Mouse (Mus musculus) lung, adult 2 months (tissue): ENCODE data around the gene Mst1. TPM values are rescaled to one million over a fixed set of nuclear protein-coding genes. Genes with fewer than 3 reads are reported as not detected.

Experiments used
- DNase-seq: peaks from one replicate; pipeline ENCODE4 v3.0.0; 2022
- H3K4me1 ChIP-seq: fragments of 200-500 bp; 2 replicates; pipeline ENCODE4 v1.6.1; 2011; ENCODE audit warnings: low read length; ENCODE audit not compliant: control insufficient read depth, insufficient read depth
- H3K4me3 ChIP-seq: fragments of 200-500 bp; replicated peaks from 2 replicates; pipeline ENCODE3; 2011; ENCODE audit warnings: low read depth, mild to moderate bottlenecking, control low read depth, low read length; ENCODE audit errors: extremely low read depth
- CTCF ChIP-seq: fragments of 200-500 bp; IDR thresholded peaks from 2 replicates; pipeline ENCODE4 v1.5.1; 2011; ENCODE audit warnings: mild to moderate bottlenecking, low read length, control low read depth; ENCODE audit not compliant: insufficient read depth
- POLR2A ChIP-seq: fragments of 200-500 bp; IDR thresholded peaks from 2 replicates; pipeline ENCODE4 v1.6.1; 2011; ENCODE audit warnings: low read depth, mild to moderate bottlenecking, control low read depth, low read length, borderline replicate concordance; ENCODE audit errors: extremely low read depth
- WGBS: fragments of 180-500 bp; shearing (Covaris S2); methylation state at CpG from one replicate; pipeline ENCODE4 v1.1.7; 2018; 5-methylcytosine and 5-hydroxymethylcytosine counted together
- polyA plus RNA-seq: library from polyadenylated mRNA; depleted of rRNA; stranded (reverse); fragments of >200 nt; gene quantifications from 2 replicates; pipeline ENCODE4 v1.2.3, GENCODE M21; 2012

Gene Mst1
- polyA plus RNA-seq, 1 experiment = 2.5 TPM

DNA sequence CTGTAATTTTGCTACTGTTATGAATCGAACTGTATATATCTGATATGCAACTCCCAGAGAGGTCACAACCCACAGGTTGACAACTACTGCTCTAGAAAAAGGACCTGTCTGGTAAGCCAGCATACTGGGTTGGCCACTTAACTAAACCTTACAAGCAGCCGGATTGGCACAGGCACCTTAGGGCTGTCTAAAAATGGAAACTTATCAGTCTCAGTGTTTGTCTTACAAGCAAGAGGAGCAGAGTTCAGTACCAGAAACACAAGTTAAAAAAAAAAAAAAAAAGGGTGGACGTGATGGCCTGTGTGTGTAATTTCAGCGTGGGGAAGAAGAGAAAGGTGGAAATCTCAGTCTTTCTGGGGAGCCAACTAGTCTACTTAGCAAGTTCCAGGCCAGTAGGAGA, 8.4 kb upstream of the Mst1 start:
- no peak overlapping the region for H3K4me3 ChIP-seq
- H3K4me1 ChIP-seq = no peaks in the 10 kb centered on the region
- DNase-seq = no peak
- no peak for TF ChIP-seq POLR2A
- no peak for TF ChIP-seq CTCF
- WGBS = 63% methylated on average over 4 of the region's 4 CpGs

DNA sequence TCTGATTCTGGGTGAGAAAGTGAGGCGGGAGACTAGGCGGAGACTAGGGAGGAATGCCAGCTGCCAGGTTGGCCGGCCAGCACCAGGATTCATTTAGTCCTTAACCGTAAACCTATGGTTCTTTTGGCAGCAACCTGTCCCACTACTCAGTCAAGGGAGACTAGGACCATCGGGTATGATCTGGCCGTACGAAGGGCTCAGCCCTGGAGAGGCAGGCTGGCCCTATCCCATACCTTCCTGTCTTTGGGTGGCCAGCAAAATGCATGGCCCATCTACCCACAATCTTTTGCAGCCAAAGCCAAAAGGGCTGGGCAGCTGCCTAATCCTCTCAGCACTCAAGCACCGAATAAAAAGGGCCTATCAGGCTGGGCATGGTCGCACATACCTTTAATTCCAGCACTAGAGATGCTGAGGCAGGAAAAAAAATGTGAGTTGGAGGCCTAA, 7.7 kb upstream of the Mst1 start:
- Histone ChIP-seq H3K4me3 (no peak overlapping the region), H3K4me1 (no peaks in the 10 kb centered on the region)
- DNase-seq = no peak
- TF ChIP-seq POLR2A (no peak), CTCF (no peak)
- 59% methylated on average over 9 of the region's 9 CpGs for WGBS

DNA sequence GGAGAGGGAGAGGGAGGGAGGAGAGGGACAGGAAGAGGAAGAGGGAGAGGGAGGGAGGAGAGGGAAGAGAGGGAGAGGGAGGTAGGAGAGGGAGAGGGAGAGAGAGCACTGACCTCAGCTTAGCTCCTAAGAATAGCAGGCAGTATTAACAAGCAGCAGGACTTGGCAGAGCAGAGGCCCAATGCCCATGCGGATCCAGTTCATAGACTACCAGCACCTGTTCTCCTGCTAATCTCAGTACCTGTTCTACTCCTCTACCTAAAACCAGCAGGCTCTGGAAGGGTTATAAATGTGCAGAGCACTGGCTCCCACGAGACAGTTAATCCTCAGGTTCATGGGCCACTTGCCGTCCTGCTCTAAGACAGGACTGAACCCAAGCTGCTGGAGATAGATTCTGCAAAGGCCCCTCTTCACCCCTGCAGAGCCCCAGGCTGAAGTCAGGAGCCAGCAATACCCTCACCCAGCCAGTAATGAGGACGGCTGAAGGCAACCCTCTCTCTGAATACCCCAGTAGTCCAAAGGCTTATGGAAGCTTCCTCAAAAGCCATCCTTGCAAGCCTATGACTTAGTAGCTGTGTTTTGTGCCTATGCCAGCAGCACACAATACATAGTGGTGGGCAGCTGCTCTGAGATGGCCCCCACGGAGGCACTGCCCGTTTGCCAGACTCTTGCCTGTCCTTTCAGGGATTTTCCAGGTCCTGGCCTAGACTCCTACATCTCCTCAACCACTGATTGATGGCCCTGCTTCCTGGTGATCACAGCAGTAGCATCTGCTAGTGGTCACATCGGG, 6.9 kb upstream of the Mst1 start:
- Histone ChIP-seq H3K4me1 (no peaks in the 10 kb centered on the region), H3K4me3 (no peak overlapping the region)
- 73% methylated on average over 7 of the region's 7 CpGs for WGBS
- TF ChIP-seq POLR2A (no peak), CTCF (no peak)
- DNase-seq = no peak

DNA sequence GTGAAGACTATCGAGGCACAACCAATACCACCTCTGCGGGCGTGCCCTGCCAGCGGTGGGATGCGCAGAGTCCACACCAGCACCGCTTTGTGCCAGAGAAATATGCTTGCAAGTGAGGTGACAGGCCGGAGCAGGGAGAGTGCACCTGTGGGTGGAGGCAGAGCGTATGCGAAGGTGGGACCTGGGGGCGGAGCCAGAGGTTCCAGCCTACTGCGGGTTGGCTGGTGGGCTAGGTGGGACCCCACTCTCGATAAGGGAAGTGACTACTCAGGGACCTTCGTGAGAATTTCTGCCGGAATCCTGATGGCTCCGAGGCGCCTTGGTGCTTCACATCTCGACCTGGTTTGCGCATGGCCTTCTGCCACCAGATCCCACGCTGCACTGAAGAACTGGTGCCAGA, 2.3 kb downstream of the Mst1 start:
- WGBS = 8% methylated on average over 19 of the region's 19 CpGs
- DNase-seq = no peak
- TF ChIP-seq POLR2A (no peak), CTCF (no peak)
- Histone ChIP-seq H3K4me1 (peaks cover 3% of the 10 kb centered on the region; the same call in 1 of the 2 replicates), H3K4me3 (no peak overlapping the region)

DNA sequence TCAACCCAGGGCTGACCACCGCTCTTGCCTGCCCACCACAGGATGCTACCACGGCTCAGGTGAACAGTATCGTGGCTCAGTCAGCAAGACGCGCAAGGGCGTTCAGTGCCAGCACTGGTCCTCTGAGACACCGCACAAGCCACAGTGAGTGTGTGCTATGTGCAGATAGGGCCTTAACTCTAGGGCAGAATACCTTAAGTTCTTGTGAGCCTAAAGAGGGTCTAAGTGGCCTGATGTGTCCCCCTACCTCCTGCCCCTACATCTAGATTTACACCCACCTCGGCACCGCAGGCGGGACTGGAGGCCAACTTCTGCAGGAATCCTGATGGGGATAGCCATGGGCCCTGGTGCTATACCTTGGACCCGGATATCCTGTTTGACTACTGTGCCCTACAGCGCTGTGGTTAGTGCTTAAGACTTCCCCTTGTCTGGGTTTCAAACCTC, 2.8 kb downstream of the Mst1 start, which contains the start of gene Rnf123:
Gene Rnf123, minus strand, starts transcription at position 359 of the 444 bp plus-strand sequence.
- no peak for DNase-seq
- H3K4me1 ChIP-seq = peaks cover 3% of the 10 kb centered on the region; the same call in 1 of the 2 replicates
- WGBS = 25% methylated on average over 12 of the region's 12 CpGs
- no peak for TF ChIP-seq CTCF
- TF ChIP-seq POLR2A = 0 out of 2 replicates have a peak, but pooled peaks have one; percentile 6
- H3K4me3 ChIP-seq = no peak within 1 kb of the TSS

DNA sequence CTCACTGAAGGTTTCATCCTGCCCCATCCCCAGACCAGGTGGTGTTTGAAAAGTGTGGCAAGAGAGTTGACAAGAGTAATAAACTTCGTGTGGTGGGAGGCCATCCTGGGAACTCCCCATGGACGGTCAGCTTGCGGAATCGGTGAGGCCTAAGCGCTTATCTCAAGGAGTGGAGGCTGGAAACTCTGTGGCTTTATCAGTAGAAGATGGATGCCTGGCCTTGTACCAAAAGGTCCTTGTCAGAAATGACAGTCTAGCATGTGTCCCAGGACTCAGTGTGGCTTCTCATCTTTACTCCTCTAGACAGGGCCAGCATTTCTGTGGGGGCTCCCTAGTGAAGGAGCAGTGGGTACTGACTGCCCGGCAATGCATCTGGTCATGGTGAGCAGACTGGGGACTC, 3.3 kb downstream of the Mst1 start:
- WGBS = 53% methylated on average over 6 of the region's 6 CpGs
- no peak overlapping the region for H3K4me3 ChIP-seq
- no peak for DNase-seq
- no peak for TF ChIP-seq CTCF
- TF ChIP-seq POLR2A = no peak
- peaks cover 3% of the 10 kb centered on the region; the same call in 1 of the 2 replicates for H3K4me1 ChIP-seq

DNA sequence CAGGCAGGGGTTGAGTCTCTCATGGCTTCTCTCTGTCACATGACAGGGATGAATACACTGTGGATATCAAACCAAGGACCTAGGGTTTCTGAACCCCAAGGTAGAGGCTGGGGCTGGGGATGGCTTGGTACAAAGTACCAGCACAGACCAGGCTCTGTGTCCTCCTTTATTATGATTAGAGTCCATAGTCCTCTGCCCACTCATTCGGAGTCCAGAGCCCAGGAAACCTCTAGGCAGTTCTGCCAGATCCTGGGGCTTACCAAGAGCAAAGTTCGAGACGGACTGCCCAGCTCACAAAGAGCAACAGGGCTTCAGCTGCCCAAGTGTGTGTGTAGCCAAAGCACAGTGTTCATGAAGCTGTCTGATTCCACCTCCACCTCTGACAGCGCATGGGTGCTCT, 5.0 kb downstream of the Mst1 start:
- Histone ChIP-seq H3K4me3 (no peak overlapping the region), H3K4me1 (no peaks in the 10 kb centered on the region)
- no peak for DNase-seq
- 88% methylated on average over 4 of the region's 4 CpGs for WGBS
- TF ChIP-seq POLR2A (no peak), CTCF (no peak)

DNA sequence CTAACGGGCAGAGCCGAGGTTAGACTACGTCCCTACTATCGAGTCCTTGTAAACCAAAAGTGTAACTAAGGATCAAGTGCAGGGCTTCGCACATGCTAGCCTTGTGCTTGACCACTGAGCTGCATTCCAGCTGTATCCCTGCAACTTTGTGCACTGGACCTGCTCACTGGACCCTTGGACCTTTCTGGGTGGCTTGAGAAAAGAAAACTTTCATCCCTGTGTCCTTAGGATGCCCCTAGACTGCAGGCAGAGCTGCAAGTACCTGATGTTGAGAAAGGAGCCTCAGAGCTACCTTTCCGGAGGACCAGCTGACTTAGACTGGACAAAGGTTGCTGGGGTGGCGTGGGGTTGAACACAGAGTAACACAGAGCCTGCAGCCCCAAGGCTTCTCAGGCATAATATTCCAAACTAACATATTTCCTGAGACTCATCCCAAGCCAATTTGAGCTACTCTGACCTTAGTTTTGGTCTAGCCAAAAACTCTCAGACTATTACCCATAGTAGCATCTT, 10.4 kb downstream of the Mst1 start:
- peaks cover 4% of the 10 kb centered on the region for H3K4me1 ChIP-seq
- no peak for TF ChIP-seq POLR2A
- no peak for TF ChIP-seq CTCF
- DNase-seq = no peak
- H3K4me3 ChIP-seq = no peak overlapping the region
- WGBS = 95% methylated on average over 7 of the region's 7 CpGs

DNA sequence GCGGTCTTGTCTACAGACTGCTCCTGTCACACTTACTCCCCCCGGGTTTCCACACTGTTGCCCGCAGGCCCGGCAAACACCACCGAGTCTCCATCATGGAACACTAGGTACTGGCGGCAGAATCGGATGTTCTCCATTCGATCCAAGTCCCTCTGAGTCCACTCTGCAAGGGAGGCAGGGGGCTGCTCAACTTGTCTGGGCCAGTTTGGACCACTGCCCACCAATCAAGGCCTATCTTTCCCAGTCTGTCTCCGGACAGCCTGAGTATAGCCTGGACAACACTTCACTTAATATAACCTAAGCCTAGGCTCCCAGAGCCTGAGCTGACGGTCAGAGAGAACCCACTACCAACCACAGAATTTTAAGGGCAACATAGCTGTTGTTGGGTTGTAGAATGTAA, 13.3 kb downstream of the Mst1 start:
- 66% methylated on average over 10 of the region's 10 CpGs for WGBS
- Histone ChIP-seq H3K4me3 (no peak overlapping the region), H3K4me1 (peaks cover 4% of the 10 kb centered on the region)
- no peak for TF ChIP-seq POLR2A
- TF ChIP-seq CTCF = no peak
- no peak for DNase-seq

DNA sequence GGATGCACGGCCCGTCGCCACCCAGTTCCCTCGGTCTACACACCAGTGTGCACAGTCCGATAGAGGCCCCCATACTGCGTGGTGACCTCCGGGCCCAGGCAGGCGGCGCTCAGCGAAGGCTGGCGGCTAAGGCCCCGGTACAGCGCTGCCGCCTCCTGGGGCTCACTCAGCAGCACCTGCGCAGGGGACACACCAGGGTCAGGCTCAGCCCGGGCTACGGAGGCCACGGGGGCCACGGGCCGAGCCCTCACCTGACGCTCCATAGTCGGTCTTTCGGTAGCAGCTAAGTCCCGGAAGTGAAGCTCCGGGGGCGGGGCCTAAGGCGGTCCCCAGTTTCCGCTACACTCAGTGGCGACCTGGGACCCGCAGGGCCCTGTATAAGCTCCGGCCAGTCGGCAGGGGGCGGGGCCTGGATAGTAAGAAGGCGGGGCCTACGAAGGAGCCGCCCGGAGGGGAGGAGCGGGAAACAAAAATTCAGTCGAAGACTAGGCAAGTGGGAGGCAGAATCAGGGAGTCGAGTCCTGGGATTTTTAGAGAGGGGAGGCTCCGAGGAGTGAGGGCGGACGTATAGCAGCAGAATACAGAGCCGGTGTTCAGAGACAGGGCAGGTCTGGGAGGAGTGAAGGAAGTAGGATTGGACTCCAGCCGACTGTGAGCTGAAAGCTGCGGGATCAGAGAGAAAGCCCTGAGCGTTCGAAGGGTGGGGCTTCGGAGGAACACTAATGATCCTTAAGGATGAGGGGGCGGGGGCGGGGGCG, 14.1 kb downstream of the Mst1 start, which contains the start of gene Apeh:
Gene Apeh, minus strand, starts transcription at position 423 of the 758 bp plus-strand sequence.
- Histone ChIP-seq H3K4me1 (peaks cover 4% of the 10 kb centered on the region), H3K4me3 (peak within 1 kb of the TSS; percentile 82)
- peak; percentile 96 for DNase-seq
- no peak for TF ChIP-seq CTCF
- peak; percentile 34; the same call in 1 of the 2 replicates for TF ChIP-seq POLR2A
- 2% methylated on average over 52 of the region's 52 CpGs for WGBS
